Mouse (Mus musculus): Measurements from ENCODE around the gene Mxd1.

- no peak for TF ChIP-seq CTCF (IDR thresholded peaks at IDR 0.05; ENCODE audit: control insufficient read depth, insufficient read depth, insufficient replicate concordance, low read depth, low read length)
- no peak for TF ChIP-seq POLR2A (IDR thresholded peaks at IDR 0.05; ENCODE audit: control insufficient read depth, low read depth, low read length)
These were observed 3.2 kb downstream of the Mxd1 start for GRCm38 (mm10) chr6:86665560-86666307.

Data from testis, adult 2 months (tissue).